Mouse (Mus musculus): ENCODE results near the gene Prps1l1.

DNA sequence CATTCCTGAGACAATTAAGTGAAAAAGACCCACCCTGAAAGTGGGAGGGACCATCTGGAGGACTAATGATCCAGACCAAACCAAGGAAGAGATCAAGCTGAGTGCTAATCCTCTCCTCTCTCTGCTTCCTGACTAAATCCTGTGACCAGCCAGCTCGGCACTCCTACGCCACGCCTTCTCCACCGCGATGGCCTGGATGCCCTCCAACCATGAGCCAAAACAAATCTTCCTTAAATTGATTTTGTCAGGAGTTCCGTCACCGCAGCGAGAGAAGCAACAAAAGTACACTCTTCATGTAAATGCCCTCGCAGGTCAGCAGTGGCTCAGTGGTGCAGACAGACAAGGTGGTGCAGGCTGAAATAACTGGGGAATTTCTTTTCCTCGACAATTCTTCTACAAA lies 37.5 kb downstream of the Prps1l1 start:
- TF ChIP-seq CTCF (IDR thresholded peaks at IDR 0.05) (no peak), EP300 (IDR thresholded peaks at IDR 0.05) (no peak)
